Mouse (Mus musculus): ENCODE measurements at regions not wholly inside any gene's neighbourhood (a gene's known extent, or its start where the extent isn't known, plus 50 kb on each side); places are given as distances from the start of the nearest gene placed in this dataset.

DNA sequence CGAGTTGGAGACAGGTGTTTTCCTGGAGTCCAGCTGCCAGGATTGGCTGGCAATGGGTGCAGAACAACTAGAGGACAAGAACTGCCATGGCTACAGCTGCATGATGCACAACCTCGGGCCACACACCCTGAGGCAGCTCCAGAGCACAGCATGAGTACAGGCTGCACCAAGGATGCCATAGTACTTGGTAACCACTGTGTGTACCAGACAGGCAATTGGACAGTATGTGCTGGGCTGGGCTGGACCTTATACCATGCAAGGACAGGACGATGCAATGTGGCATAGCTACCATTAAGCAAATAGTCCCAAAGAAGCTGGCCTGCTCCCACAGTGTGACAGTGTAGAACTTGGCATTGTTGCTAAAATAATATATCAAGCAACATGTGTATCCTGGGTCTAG, 54.6 kb upstream of the Cp start:
- 95% methylated on average over 3 of the region's 3 CpGs for WGBS
- ATAC-seq (ENCODE audit: low FRiP score, low TSS enrichment): no peak

GRCm38 (mm10) chr3:19904446-19905275, 52.2 kb upstream of the Cp start:
- 25% methylated on average over 5 of the region's 5 CpGs for WGBS
- no peaks in the 10 kb centered on the region for H3K27me3 ChIP-seq (ENCODE audit: control insufficient read depth, insufficient read depth, low read length)
- no peaks in the 10 kb centered on the region for H3K4me1 ChIP-seq (ENCODE audit: control insufficient read depth, insufficient read depth, low read length)
- no peak overlapping the region for H3K27ac ChIP-seq (ENCODE audit: low read depth, low read length)
- H3K36me3 ChIP-seq (ENCODE audit: control insufficient read depth, insufficient read depth, low read length): no peaks in the 10 kb centered on the region
- H3K9ac ChIP-seq (ENCODE audit: low read depth, low read length): no peak overlapping the region
- H3K9me3 ChIP-seq (ENCODE audit: control insufficient read depth, low read length): no peaks in the 10 kb centered on the region
- H3K4me2 ChIP-seq (replicated peaks; ENCODE audit: low read depth, low read length): no peak overlapping the region
- ATAC-seq (ENCODE audit: low FRiP score, low TSS enrichment): peak; percentile 89
- no peak overlapping the region for H3K4me3 ChIP-seq (ENCODE audit: low read length)

More for the DNA sequence above, 54.6 kb upstream of the Cp start:
- Histone ChIP-seq H3K4me2 (replicated peaks; ENCODE audit: low read depth, low read length) (no peak overlapping the region), H3K36me3 (ENCODE audit: control insufficient read depth, insufficient read depth, low read length) (no peaks in the 10 kb centered on the region), H3K27ac (ENCODE audit: low read depth, low read length) (no peak overlapping the region), H3K9ac (ENCODE audit: low read depth, low read length) (no peak overlapping the region), H3K4me3 (ENCODE audit: low read length) (no peak overlapping the region), H3K27me3 (ENCODE audit: control insufficient read depth, insufficient read depth, low read length) (no peaks in the 10 kb centered on the region), H3K9me3 (ENCODE audit: control insufficient read depth, low read length) (no peaks in the 10 kb centered on the region), H3K4me1 (ENCODE audit: control insufficient read depth, insufficient read depth, low read length) (no peaks in the 10 kb centered on the region)
